Mouse (Mus musculus) T-helper 17 cell (primary cell): ENCODE results near the gene Sccpdh.

Experiments used
- in situ Hi-C, 2 experiments: fragments of 300-600 bp; cut with MboI, MseI; formaldehyde crosslinking; loops; 1 replicate in 1 of 2; 2 replicates in 1 of 2; pipeline ENCODE4 v1.15.1; 2025; ENCODE audit warnings: high pct_unique_total_duplicates in 2 of 2

The Sccpdh gene

DNA sequence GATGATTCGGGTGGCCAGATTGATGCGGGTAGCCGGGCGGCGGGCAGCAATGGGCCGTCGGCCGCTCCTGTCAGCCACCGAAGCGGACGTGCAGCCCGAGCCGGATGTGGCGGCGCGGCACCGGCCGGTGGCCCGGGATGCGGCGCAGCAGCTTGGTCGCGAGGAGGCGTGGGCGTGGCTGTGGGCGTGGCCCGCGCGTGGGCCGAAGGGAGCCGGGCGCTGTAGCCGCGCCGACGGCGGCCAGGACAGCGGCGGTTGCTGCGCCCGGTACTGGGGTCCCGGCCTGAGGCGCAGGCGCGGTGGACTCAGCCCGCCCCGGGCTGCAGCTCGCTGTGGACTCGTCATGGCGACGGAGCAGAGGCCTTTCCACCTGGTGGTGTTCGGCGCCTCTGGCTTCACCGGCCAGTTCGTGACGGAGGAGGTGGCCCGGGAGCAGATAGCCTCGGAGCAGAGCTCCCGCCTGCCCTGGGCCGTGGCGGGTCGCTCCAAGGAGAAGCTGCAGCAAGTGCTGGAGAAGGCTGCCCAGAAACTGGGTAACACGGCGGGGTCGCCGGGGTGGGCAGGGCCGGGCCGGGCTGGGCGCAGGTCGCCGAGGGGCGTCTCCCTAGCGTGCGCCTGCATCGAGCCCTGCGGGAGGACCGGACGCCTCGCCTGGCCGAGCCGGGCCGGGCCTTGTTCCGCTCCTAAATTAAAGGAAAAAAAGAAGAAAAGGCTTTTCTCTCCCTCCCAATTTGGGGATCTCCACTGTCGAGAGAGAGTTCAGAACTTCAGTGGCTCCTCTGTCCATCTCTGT lies at the start of gene Sccpdh:
TSS of gene Sccpdh (plus strand) at position 198 of the 793 bp plus-strand sequence.
- in situ Hi-C loops = no loop called here

- in situ Hi-C loops = loop anchor here in 1 of 2 experiments (10.0 kb wide), 1 partner anchor 118 kb away; no protein-coding TSS in a partner anchor
These were observed 45.3 kb upstream of the Sccpdh start for GRCm38 (mm10) chr1:179622665-179623064.

- in situ Hi-C loops = loop anchor here in 1 of 2 experiments (10.0 kb wide), 1 partner anchor 119 kb away; no protein-coding TSS in a partner anchor
These were observed 44.4 kb upstream of the Sccpdh start for GRCm38 (mm10) chr1:179623657-179624056.

DNA sequence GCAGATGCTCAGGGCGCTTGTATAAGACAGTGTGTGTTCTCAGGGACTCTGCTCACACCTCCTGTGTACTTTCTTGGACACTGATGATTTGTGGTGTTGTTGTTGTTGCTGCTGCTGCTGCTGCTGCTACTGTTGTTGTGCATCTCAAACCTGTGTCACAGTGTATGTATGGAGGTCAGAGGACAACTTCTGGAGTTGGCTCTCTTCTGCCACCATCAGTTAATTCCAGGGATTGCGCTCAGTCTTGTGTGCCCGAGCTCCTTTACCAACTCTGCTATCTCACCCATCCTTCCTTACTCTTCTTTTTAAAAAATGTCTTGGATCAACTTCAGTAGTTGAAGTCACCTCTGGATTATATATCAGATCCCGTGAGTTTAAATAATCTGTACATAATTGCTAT lies 43.7 kb upstream of the Sccpdh start:
- in situ Hi-C loops = loop anchor here in 1 of 2 experiments (10.0 kb wide), 1 partner anchor 120 kb away; no protein-coding TSS in a partner anchor

GRCm38 (mm10) chr1:179627855-179628254 lies 40.2 kb upstream of the Sccpdh start:
- in situ Hi-C loops = loop anchor here in 1 of 2 experiments (10.0 kb wide), 1 partner anchor 123 kb away; no protein-coding TSS in a partner anchor

DNA sequence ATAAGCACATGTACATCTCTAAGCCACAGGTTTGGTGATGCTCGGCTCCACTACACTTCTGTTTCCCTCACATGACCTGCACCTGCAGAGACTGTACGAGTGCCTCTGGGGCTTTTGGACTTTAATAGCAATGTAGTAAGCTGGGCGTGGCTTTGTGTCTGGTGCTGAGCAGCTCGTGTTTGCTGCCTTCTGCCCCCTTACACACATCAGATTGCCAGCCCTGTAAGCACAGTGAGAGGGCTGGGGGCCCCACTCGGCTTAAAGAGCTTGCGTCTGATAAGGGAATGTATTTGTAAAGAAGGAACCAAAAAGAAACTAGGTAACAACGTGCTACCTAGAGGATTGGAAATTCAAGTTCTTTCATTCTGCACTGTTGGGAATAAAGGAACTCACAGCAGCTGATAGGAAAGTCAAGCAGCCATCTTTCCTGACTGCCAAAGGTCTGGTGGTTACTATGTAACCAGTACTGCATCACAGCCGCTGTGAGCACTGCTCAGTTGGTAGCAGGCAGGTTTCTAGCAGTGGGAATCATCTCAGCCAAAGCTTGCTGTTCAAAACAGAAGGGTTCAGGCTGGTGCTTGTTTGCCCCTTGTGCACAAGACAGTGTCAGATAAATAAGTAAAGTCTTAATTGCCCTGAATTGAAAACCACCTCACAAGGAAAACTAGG lies 39.4 kb upstream of the Sccpdh start:
- in situ Hi-C loops = loop anchor here in 1 of 2 experiments (10.0 kb wide), 1 partner anchor 124 kb away; no protein-coding TSS in a partner anchor

DNA sequence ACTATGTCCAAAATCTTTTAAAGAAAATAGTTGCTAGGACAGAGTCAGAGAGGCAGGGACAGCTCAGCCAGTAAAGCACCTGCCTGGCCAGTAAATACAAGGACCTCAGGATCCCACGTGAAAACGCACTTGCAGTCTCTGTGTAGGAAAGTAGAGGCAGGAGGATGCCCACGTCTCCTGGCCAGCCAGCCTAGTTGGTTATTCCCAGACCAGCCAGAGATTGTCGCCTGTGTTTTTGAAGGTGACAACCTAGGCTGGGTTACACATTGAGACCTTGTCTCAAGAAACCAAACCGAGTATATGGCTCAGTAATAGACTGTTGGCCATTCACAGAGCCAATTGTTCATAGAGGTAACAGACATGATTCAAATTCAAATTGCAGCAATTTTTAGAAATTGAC lies 38.7 kb upstream of the Sccpdh start:
- in situ Hi-C loops = loop anchor here in 1 of 2 experiments (10.0 kb wide), 1 partner anchor 124 kb away; no protein-coding TSS in a partner anchor

DNA sequence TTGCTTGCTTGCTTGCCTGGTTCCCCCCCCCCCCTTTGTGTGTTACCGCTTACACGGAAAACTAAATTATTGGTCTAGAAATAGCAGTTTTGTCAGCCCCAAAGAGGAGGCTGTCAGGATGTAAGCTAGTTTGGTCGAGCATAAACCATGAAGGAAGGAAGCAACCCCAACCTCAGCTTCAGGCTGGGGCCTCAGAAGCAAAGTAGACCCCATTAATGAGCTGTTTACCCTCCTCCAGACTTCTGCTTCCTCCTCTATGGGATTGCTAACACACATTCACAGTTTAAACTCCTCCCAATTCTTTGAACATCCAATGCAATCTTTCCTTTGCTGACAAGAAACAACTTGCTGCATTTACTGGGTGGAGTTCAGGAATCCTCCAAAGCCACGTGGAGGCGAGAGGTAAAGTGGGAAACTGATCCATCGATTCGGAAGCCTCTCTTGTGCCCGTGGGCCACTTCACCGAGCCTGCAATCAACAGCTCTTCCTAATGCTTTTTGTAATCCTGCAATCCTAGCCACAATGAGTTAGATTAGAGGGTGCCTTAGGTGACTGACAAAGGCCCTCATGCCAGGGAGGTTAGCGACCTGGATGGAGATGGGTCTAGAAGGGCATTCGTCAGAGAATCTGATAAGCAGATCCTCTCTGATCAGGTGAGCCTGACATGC lies 35.1 kb upstream of the Sccpdh start:
- in situ Hi-C loops = loop anchor here in 1 of 2 experiments (5.0 kb wide), 1 partner anchor 131 kb away; no protein-coding TSS in a partner anchor

DNA sequence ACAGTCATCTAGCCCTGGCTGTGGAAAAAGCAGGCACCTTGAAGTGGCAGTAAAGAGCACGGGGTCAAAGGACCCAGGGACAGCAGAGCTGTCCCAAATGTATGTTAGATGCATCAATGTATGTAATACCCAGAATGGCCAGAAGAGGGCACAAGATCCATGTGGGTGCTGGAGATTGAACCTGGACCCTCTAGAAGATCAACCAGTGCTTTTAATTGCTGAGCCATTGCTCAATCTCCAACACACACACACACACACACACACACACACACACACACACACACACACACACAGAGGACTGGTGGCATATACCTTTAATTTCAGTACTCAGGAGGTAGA lies 34.6 kb upstream of the Sccpdh start:
- in situ Hi-C loops = loop anchor here in 1 of 2 experiments (5.0 kb wide), 1 partner anchor 131 kb away; no protein-coding TSS in a partner anchor

- in situ Hi-C loops = loop anchor here in 1 of 2 experiments (5.0 kb wide), 1 partner anchor 132 kb away; no protein-coding TSS in a partner anchor
These were observed 33.9 kb upstream of the Sccpdh start for GRCm38 (mm10) chr1:179634159-179634558.

DNA sequence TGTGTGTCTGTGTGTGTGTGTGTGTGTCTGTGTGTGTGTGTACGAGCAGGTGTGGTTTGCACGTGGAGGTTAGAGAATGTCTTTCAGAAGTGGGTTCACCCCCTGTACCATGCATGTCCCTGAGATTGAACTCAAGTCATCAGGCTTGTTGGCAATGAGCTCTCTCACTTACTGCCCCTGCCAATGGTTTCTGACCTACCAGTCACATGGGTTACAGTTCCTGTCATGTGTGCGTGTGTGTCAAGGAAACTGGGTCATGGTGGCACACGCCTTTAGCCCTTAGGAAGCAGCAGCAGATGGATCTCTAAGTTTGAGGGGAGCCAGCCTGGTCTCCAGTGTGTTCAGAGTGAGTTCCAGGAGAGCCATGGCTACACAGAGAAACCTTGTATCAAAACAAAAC lies 25.3 kb upstream of the Sccpdh start:
- in situ Hi-C loops = no loop called here

DNA sequence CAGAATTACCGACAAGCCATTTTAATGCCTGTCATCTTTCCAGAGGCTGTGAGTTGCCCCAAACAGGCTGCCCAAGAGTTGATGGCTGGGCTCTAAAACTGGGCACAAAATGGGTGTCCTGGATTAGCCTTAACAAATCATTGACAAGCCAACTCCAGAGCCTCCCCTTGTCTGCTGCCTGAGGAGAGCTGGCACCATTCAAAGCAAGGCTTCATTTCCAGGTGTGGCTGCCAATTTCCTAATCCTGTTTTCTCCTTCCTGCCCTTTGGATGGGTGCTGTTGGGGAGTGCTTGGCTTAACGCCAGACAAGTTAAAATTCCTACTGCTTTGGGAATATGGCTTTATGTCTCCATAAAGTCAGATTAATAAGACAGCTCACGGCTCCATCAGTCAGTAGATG lies 23.9 kb upstream of the Sccpdh start:
- in situ Hi-C loops = no loop called here

DNA sequence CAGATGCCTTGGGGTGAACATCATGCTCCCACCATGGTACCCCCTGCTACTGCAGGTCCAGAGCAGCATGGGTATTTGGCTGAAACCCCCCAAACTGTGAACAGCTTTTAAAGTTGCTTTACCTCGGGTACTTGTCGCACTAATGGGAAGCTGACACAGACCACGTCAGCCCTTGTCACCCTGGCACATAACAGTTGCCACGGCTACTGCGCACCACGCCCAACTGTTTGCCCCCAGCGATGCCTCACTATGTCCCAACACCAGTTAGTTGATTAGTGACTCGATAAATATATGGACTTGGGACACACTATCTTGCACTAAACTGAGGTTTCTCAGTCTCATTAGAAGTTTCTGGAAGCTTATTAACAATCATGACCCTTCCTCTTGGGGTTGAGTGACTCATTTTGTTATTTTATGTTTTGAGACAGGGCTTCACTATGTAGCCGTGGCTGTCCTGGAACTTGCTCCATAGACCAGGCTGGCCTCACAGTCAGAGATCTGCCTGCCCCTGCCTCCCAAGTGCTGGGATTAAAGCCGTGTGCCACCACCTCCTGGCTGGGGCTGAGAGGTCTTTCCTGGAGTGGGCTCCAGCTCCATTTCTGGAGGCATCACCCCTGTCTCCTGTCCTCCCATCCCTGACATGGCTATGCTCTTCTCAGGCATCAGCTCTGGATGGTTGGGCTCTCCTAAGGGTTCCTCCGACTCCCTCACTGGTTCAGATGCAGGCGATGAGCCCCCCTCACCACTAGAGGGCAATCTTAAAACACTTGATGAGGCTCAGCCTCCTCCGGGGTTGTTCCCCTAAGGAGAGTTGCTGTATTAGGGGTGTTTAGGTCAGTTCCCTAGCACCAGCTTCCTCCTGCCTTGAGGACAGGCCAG lies 22.7 kb upstream of the Sccpdh start:
- in situ Hi-C loops = loop anchor here in 1 of 2 experiments (5.0 kb wide), 1 partner anchor 52 kb away; no protein-coding TSS in a partner anchor

DNA sequence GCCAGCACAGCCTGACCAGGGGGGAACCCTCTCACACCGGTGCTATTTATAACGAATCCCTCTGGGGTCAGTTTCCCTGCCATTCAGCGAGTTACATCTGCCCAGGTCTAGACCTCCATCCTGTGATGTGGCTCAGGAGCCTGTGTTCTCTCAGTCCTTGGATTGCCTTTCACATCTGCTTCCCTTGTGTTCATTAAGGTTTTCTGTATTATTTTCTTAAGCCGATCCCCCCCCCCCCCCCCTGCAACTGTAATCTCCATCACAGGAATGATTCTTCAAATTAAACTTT lies 22.1 kb upstream of the Sccpdh start:
- in situ Hi-C loops = loop anchor here in 1 of 2 experiments (5.0 kb wide), 1 partner anchor 51 kb away; no protein-coding TSS in a partner anchor

GRCm38 (mm10) chr1:179648678-179649077 lies 19.3 kb upstream of the Sccpdh start:
- in situ Hi-C loops = loop anchor here in 1 of 2 experiments (5.0 kb wide), 1 partner anchor 49 kb away; no protein-coding TSS in a partner anchor

DNA sequence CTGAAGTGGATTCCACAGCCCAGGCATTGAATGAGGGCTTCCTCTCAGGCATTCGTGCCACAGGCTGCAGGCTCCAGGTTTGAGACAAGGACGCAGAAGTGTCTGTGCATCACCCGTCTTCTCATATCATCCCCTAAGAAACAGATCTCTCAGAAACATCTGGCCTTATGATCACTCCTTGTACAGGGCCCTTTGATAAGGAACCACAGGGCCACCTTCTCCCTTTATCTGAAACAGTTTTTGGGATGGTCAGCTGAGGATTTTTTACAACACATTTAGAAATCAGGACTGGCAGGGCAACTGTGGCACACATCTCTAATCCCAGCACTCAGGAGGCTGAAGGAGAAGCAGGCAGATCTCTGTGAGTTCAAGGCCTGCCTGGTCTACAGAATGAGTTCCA lies 18.7 kb upstream of the Sccpdh start:
- in situ Hi-C loops = loop anchor here in 1 of 2 experiments (5.0 kb wide), 1 partner anchor 48 kb away; no protein-coding TSS in a partner anchor

- in situ Hi-C loops = no loop called here
These were observed 17.7 kb upstream of the Sccpdh start for GRCm38 (mm10) chr1:179650284-179650683.

DNA sequence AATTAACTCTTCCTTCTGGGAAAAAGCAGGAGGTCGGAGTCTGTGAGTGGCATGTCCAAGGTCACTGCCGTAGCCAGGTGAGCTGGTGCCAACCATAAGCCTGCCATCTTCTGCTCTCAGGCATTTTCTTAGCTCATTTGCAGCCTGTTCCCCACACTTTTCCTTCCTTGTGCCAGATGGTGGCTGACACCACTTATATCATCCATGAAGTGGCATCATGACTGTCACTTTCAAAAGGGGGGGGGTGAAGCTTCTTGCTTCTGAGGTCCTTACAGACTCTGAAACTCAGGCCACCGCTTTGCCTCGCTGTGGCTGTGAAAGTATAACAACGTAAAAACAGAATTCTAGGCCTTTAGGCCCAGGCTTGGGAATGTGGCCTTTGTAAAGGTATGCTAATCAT lies 16.8 kb upstream of the Sccpdh start:
- in situ Hi-C loops = no loop called here

DNA sequence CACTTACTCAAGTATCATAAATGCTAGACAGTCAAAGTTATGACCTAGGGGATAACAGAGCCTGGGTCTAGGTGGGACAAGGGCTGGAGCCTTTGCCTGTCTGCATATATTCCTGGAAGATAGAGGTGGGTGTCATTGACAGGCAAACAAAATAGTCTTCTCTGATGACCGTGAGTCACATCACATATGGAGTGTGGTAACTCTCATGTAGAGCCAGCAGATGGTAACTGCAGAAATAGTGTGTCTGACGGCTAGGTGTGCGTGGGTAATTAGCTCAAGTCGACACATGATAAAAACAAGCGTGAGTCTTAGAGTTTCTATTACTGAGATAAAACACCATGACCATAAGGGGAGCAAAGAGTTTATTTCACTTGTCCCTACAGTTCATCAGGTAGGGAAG lies 4.9 kb upstream of the Sccpdh start:
- in situ Hi-C loops = no loop called here

GRCm38 (mm10) chr1:179664309-179664930 lies 3.6 kb upstream of the Sccpdh start:
- in situ Hi-C loops = no loop called here
